Mouse (Mus musculus) liver, postnatal 0 days (tissue): ENCODE data around the gene Gzf1.

Experiments
- CTCF ChIP-seq: sonication (generic); IDR thresholded peaks from 2 replicates; pipeline ENCODE4 v1.5.1; 2016; ENCODE audit warnings: antibody characterized with exemption, low read depth
- EP300 ChIP-seq: IDR thresholded peaks from 2 replicates; pipeline ENCODE4 v1.6.1; 2016; ENCODE audit warnings: antibody characterized with exemption, low read depth, mild to moderate bottlenecking

GRCm38 (mm10) chr2:148706409-148707201, 25.8 kb downstream of the Gzf1 start:
- peak; percentile 66 for TF ChIP-seq CTCF
- TF ChIP-seq EP300: no peak
